Mouse (Mus musculus) lung, postnatal 0 days (tissue): Measurements from ENCODE around the gene Fopnl.

Experiments used
- CTCF ChIP-seq: IDR thresholded peaks from 2 replicates; pipeline ENCODE4 v1.5.1; 2016; ENCODE audit warnings: antibody characterized with exemption, mild to moderate bottlenecking
- EP300 ChIP-seq: IDR thresholded peaks from 2 replicates; pipeline ENCODE4 v1.6.1; 2016; ENCODE audit warnings: antibody characterized with exemption, mild to moderate bottlenecking, control low read depth

DNA sequence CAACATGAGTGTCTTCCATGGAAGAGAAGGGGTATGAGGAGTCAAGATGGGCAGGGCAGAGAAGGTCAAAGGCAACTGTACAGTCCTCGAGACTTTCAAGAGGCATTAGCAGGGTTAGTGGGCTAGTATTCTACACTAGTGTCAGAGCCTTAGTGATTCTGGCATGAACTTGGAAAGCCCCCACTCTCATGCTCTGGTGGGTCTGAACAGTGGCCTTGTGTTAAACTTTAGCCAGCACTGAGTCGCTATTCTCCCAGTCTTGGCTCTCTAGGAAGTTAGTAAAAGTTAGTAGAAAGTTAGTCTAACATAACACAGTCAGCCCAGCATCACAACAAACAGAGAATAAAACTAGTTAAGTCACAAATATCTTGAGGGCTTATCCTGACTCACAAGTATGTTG lies 14.1 kb downstream of the Fopnl start:
- TF ChIP-seq EP300 (no peak), CTCF (no peak)
